ENCODE assay signal across 33 mouse cellular contexts in genomic region chr11:42521960-42522359, GRCm38 (mm10).
"Had no signal": no experiment of that assay in that cellular context is flagged by ENCODE, and none has a peak within 500 bp of the region (broad histone marks: within the 10 kb centered on the region; RNA-seq: fewer than 3 reads in every experiment).

No protein-coding gene starts in this region.

- H3K27ac ChIP-seq: heart, embryonic 13.5 days; heart, embryonic 15.5 days; hindbrain, embryonic 10.5 days; hindbrain, embryonic 12.5 days; hindbrain, embryonic 13.5 days; hindbrain, embryonic 14.5 days; hindbrain, embryonic 15.5 days; hindbrain, postnatal 0 days; intestine, embryonic 15.5 days; kidney, embryonic 15.5 days; kidney, postnatal 0 days; layer of hippocampus, adult 2 months had no signal

- DNase-seq: heart, postnatal 10 days; heart, postnatal 14 days; heart, postnatal 36 days; heart, postnatal 4 days; kidney, adult 11 months; kidney, adult 18-20 months; kidney, adult 2 months; kidney, adult 8-10 months; kidney, adult 9 months; kidney, postnatal 10 days; kidney, postnatal 14 days; kidney, postnatal 25 days; kidney, postnatal 36 days; kidney, postnatal 4 days; layer of hippocampus, adult 9-11 months; layer of hippocampus, postnatal 36 days had no signal

- H3K4me3 ChIP-seq: heart, embryonic 12.5 days; heart, embryonic 13.5 days; heart, embryonic 15.5 days; hindbrain, embryonic 10.5 days; hindbrain, embryonic 12.5 days; hindbrain, embryonic 13.5 days; hindbrain, embryonic 15.5 days; intestine, embryonic 15.5 days; kidney, embryonic 15.5 days; layer of hippocampus, adult 2 months had no signal

- ATAC-seq: hindbrain, embryonic 16.5 days; hindbrain, postnatal 0 days; inflammation-experienced regulatory T-cells, adult 6 months; intestine, embryonic 15.5 days; intestine, embryonic 16.5 days; intestine, postnatal 0 days had no signal
